In genomic region chr16:30353489-30353888, GRCm38 (mm10) we compare ENCODE assay signal across 4 mouse cellular contexts. TPM values are rescaled to one million over a fixed set of nuclear protein-coding genes. Genes with fewer than 3 reads are reported as not detected.
"Had no signal": no experiment of that assay in that cellular context is flagged by ENCODE, and none has a peak within 500 bp of the region (broad histone marks: within the 10 kb centered on the region; RNA-seq: fewer than 3 reads in every experiment).

No protein-coding gene starts in this region.

RNA-seq across cellular contexts. Expression of gene Gp5, which starts 42.9 kb away (rescaled TPM):
- total RNA-seq: gastrocnemius, adult 18-20 months; gastrocnemius, adult 2 months; gastrocnemius, adult 8-10 months; gastrocnemius, postnatal 36 days had no signal
